Mouse (Mus musculus) embryonic facial prominence, embryonic 12.5 days (tissue): ENCODE measurements around the gene Cast. TPM values are rescaled to one million over a fixed set of nuclear protein-coding genes. Genes with fewer than 3 reads are reported as not detected.

Source experiments
- ATAC-seq: fragments of 200-750 bp; cut with Nextera tagmentation; 2 replicates; pipeline ENCODE4 v1.8.0; 2017; ENCODE audit not compliant: insufficient number of reproducible peaks, insufficient read depth, low FRiP score, low TSS enrichment
- H3K27ac ChIP-seq: fragments of 300-500 bp; sonication (generic); 2 replicates; pipeline ENCODE4 v1.5.1; 2016; ENCODE audit warnings: mild to moderate bottlenecking
- H3K27me3 ChIP-seq: fragments of 300-500 bp; sonication (generic); 2 replicates; pipeline ENCODE4 v1.6.1; 2016; ENCODE audit warnings: mild to moderate bottlenecking, moderate library complexity
- H3K36me3 ChIP-seq: fragments of 300-500 bp; sonication (generic); 2 replicates; pipeline ENCODE4 v1.6.1; 2016; ENCODE audit warnings: mild to moderate bottlenecking
- H3K4me1 ChIP-seq: fragments of 300-500 bp; sonication (generic); 2 replicates; pipeline ENCODE4 v1.6.1; 2016
- H3K4me2 ChIP-seq: fragments of 300-500 bp; sonication (generic); replicated peaks from 2 replicates; pipeline ENCODE4 v1.6.1; 2016; ENCODE audit warnings: mild to moderate bottlenecking, moderate library complexity
- H3K4me3 ChIP-seq: fragments of 300-500 bp; sonication (generic); 2 replicates; pipeline ENCODE4 v1.5.1; 2016; ENCODE audit warnings: mild to moderate bottlenecking
- H3K9ac ChIP-seq: fragments of 300-500 bp; sonication (generic); 2 replicates; pipeline ENCODE4 v1.6.1; 2016; ENCODE audit warnings: mild to moderate bottlenecking, moderate library complexity
- H3K9me3 ChIP-seq: fragments of 300-500 bp; sonication (generic); 2 replicates; pipeline ENCODE4 v1.6.1; 2016; ENCODE audit warnings: mild to moderate bottlenecking, moderate library complexity
- WGBS: fragments of 180-500 bp; shearing (Covaris S2); methylation state at CpG from one replicate; pipeline ENCODE4 v1.1.7; 2016; 5-methylcytosine and 5-hydroxymethylcytosine counted together
- polyA plus RNA-seq: library from polyadenylated mRNA; unstranded; fragments of >200 nt; fragmentation: Nextera tagmentation; extraction: Ambion mirVana; gene quantifications from 2 replicates; pipeline ENCODE4 v1.2.1, GENCODE M21; 2016

Gene Cast
- 23.8 and 28.0 TPM in 2 replicates for polyA plus RNA-seq

DNA sequence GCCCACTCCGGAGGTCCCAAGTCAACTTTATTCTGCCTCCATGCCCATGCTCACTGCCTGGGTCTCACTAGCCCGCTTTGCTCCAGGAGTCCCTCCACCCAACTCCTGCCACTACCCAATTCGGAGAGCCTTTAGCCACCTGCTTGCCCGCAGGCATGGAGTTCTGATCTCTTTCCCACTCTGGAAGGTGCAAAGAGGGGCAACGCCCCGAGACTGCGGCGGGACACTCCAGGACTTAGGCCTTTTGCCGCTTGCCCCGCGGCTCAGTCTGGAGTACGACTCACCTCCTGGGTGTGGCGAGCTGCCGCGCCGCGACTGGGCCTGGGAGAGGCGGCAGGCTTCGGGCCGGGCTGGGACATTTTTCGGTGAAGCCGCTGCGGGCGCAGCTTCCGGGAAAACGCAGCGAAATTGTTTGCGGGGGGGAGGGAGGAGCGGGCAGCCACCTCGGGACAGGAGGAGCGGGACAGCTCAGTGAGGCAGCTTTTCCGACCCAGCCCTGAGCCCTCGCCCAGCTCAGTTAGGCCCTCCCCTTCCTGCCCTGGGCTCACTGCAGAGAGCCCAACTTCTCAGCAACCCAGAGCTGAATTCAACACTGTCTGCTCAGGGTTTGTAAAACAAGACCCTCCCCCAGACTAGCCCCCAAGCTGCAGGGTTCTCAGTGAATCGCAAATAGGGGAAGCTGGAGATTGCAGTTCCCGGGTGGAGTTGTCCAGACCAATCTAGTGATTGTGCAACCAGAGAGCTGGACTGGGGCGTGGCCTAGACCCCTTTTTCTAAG is at the start of gene Cast:
TSS of gene Cast (minus strand) at position 659 of the 778 bp plus-strand sequence.
- WGBS = 1% methylated on average over 36 of the region's 36 CpGs
- no peaks in the 10 kb centered on the region for H3K9me3 ChIP-seq

DNA sequence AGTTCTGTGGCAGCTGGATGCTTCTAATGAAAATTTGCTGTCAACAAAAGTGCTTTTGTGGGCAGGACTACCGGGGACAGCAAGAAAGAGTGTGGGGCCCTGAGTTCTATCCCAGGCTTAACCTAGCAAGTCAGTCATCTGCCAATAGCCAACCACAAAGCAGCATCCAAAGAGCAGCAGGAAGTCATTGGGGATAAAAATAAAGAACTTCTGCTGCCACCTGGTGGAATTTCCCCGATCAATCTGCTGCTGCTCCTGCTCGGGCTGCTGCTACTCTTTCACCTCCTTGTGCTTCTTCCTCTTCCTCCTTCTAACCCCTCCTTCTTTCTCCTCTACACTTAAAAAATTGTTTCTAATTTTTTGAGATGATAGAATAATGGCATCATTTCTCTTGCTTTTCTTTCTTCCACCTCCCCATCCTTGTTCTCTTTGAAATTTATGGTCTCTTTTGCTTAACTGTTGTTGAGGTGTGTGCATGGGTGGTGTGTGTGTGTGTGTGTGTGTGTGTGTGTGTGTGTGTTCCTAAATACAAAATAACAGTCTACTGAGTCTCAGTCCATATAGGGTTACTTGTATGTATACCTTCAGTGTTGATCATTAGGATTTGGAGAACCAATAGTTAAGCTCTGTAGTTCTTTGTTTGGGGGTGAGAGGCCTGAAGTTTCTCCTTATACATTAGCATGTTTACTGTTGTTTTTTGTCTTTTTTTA is 45.9 kb upstream of the Cast start:
- H3K4me1 ChIP-seq = no peaks in the 10 kb centered on the region
- ATAC-seq = no peak
- no peaks in the 10 kb centered on the region for H3K36me3 ChIP-seq
- no peak overlapping the region for H3K4me3 ChIP-seq
- H3K27ac ChIP-seq = no peak overlapping the region
- 11% methylated on average over 3 of the region's 3 CpGs for WGBS
- H3K4me2 ChIP-seq = no peak overlapping the region
- H3K9ac ChIP-seq = no peak overlapping the region
- no peaks in the 10 kb centered on the region for H3K9me3 ChIP-seq
- no peaks in the 10 kb centered on the region for H3K27me3 ChIP-seq

More for the DNA sequence above, at the start of gene Cast:
- ATAC-seq = peak; percentile 95
- peak within 1 kb of the TSS; percentile 55; the same call in 1 of the 2 replicates for H3K27ac ChIP-seq
- H3K27me3 ChIP-seq = no peaks in the 10 kb centered on the region
- peak within 1 kb of the TSS; percentile 69 for H3K4me3 ChIP-seq
- H3K4me1 ChIP-seq = no peaks in the 10 kb centered on the region
- H3K36me3 ChIP-seq = no peaks in the 10 kb centered on the region
- H3K9ac ChIP-seq = peak within 1 kb of the TSS; percentile 61
- peak within 1 kb of the TSS; percentile 85 for H3K4me2 ChIP-seq

DNA sequence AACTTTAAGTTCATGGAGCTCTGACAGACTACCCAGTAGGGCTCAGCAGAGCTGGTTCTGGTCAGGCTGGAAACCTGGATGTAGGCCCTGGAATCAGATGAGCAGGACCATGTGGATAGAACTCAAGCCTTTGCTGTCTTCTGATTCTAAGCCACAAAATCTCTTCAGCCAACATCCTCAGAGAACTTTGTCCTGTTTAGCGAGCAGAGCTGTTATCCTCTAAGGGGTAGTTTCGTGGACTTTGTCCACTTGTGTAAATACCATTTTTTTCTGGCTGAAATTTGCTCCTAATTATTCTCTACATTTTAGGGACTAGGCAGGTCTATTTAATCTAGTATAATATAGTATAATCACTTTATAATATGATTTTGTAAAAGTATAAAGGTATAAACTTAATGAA is 42.2 kb upstream of the Cast start:
- no peak overlapping the region for H3K4me2 ChIP-seq
- no peak for ATAC-seq
- no peaks in the 10 kb centered on the region for H3K27me3 ChIP-seq
- H3K4me3 ChIP-seq = no peak overlapping the region
- no peaks in the 10 kb centered on the region for H3K36me3 ChIP-seq
- no peaks in the 10 kb centered on the region for H3K4me1 ChIP-seq
- H3K27ac ChIP-seq = no peak overlapping the region
- H3K9me3 ChIP-seq = no peaks in the 10 kb centered on the region
- 87% methylated on average over 2 of the region's 2 CpGs for WGBS
- no peak overlapping the region for H3K9ac ChIP-seq

DNA sequence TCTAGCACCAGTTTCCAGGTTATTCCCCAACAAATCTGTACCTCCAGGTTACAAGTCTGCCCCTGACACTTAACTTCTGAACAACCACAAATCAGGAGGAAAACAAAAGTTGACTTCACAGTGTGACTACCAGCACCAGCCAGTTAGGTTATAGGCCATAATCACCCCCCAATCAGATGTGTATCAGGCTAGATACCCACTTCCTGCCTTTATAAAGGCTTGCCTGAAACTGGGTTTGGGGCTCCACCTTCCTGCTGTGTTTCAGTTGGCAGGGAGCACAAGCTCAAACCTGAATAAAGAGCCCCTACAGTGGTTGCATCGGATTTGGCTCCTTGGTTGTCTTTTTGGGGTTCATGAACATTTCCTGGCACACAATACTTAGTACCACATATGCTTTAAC is 37.3 kb upstream of the Cast start:
- Histone ChIP-seq H3K4me2 (no peak overlapping the region), H3K27me3 (no peaks in the 10 kb centered on the region), H3K4me1 (no peaks in the 10 kb centered on the region), H3K36me3 (no peaks in the 10 kb centered on the region), H3K9ac (no peak overlapping the region), H3K27ac (no peak overlapping the region), H3K9me3 (no peaks in the 10 kb centered on the region), H3K4me3 (no peak overlapping the region)
- 57% methylated on average over 1 of the region's 1 CpGs for WGBS
- no peak for ATAC-seq

DNA sequence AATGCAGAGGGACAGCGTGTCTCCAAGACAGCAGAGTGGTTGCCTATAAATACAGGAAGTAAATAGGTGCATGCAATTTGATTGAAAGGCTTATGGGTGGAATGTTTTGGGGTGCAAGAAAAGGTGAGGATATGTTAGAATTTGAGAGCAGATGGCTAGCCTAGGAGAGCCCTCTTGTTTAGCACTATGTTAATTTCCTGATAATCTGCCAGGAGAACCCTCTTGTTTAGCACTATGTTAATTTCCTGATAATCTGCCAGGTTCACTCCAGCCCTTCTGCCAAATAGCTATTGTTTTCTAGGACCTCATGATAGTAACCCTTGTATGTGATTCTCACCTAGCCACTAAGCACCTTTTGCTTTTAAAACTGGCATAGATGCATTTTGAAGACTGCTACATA is 25.9 kb upstream of the Cast start:
- H3K4me2 ChIP-seq = no peak overlapping the region
- H3K36me3 ChIP-seq = no peaks in the 10 kb centered on the region
- no peaks in the 10 kb centered on the region for H3K4me1 ChIP-seq
- H3K9ac ChIP-seq = no peak overlapping the region
- no peak for ATAC-seq
- no peak overlapping the region for H3K4me3 ChIP-seq
- H3K9me3 ChIP-seq = no peaks in the 10 kb centered on the region
- H3K27me3 ChIP-seq = no peaks in the 10 kb centered on the region
- no peak overlapping the region for H3K27ac ChIP-seq
- 82% methylated on average over 1 of the region's 1 CpGs for WGBS

DNA sequence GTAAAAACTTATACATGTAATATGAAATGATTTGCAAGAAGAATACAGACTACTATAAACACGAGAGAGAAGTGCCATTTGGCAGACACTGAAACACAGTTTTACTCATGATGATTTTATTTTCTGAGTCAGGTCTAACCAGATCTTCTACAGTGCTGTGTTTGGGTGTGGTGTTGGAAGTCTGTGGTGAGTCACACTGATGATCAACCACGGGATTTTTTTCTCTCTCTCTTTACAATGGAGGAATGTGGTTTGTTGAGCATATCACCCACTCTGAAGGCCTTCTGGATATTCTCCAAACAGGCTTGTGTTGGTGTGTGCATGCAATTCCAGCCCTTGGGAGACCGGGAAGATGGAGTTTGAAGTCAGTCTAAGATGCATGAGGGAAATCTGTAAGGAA is 13.5 kb upstream of the Cast start:
- H3K4me3 ChIP-seq = no peak overlapping the region
- H3K9ac ChIP-seq = no peak overlapping the region
- H3K4me2 ChIP-seq = no peak overlapping the region
- H3K9me3 ChIP-seq = no peaks in the 10 kb centered on the region
- no peak for ATAC-seq
- H3K36me3 ChIP-seq = no peaks in the 10 kb centered on the region
- 76% methylated on average over 3 of the region's 3 CpGs for WGBS
- no peaks in the 10 kb centered on the region for H3K27me3 ChIP-seq
- H3K27ac ChIP-seq = no peak overlapping the region
- no peaks in the 10 kb centered on the region for H3K4me1 ChIP-seq

DNA sequence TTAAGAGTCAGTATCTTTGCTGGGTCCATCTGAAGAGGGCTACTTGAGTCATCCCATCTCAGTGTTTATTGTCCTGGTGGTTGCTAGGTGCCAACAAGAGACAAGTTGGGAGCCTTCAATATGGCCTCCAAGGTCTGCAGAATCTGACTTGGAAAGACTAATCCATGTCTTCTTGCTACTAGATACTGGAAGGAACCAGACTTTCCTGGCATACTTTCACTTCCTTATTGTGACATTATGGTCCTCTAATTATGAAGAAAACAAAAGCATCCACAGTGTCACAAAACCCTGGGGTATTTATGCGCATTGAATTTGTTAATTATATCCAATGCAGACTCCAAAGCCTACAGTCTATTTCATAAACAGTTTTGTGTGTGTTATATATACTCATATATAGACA is 7.1 kb upstream of the Cast start:
- Histone ChIP-seq H3K27me3 (no peaks in the 10 kb centered on the region), H3K4me2 (no peak overlapping the region), H3K4me3 (no peak overlapping the region), H3K36me3 (no peaks in the 10 kb centered on the region), H3K27ac (no peak overlapping the region), H3K9ac (no peak overlapping the region), H3K9me3 (no peaks in the 10 kb centered on the region), H3K4me1 (no peaks in the 10 kb centered on the region)
- WGBS = 89% methylated on average over 1 of the region's 1 CpGs
- no peak for ATAC-seq

DNA sequence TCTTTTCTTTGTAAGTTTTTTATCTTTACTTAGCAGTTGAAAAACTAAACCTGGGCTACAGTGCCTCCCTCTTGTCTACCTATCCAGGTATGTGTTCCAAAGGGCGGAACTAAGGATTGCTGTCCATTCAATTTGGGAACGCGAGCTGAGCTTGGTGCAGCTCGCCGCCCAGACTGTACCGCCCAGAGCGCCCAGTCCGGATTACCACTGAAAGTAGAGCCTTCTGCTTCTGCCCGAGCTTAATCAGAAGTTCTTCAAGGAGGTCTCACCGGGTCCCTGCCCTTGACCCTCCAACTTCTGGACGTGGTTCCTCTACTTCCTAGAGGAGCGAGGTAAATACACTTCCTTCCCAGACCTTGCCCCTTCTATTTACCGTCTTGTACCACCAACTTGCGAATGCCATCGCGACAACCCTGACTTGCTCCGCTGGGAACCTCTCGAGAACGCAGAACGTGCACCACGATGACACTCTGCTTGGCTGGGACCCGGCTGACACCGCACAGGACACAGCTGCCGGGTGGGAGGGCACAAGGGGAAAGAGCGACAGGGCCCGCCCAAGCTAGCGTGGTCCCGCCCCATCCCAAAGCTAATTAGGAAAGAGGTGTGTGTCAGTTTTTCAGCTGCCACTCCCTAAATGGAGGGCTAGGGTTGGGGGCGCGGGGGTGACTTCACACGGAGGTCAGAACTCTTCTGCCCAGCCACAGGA is 1.0 kb downstream of the Cast start:
- peak; percentile 83 for ATAC-seq
- Histone ChIP-seq H3K27ac (no peak overlapping the region), H3K4me1 (no peaks in the 10 kb centered on the region), H3K27me3 (no peaks in the 10 kb centered on the region), H3K4me3 (peak overlapping the region; percentile 69), H3K9ac (peak overlapping the region; percentile 61), H3K36me3 (no peaks in the 10 kb centered on the region), H3K9me3 (no peaks in the 10 kb centered on the region), H3K4me2 (peak overlapping the region; percentile 85)
- under 1% methylated on average over 31 of the region's 31 CpGs for WGBS

DNA sequence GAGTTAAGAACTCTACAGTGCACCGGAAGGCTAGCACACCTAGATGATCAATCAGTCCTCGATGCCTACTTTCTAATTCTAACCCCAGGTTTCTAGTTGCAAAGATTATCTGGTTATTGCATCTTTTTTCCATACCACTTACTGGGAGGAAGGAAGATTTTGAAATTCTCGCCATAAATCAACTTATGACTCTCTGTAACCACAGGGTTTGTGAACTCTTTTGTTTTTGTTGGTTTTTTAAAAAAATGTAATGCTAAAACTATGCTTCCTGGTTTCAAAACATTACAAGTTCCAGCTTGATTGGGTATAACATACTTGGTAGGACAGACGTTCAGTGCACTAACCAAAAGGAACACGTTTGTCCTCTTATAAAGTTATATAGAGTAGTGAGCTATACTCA is 1.7 kb downstream of the Cast start:
- Histone ChIP-seq H3K27me3 (no peaks in the 10 kb centered on the region), H3K4me1 (no peaks in the 10 kb centered on the region), H3K9ac (no peak overlapping the region), H3K9me3 (no peaks in the 10 kb centered on the region), H3K36me3 (no peaks in the 10 kb centered on the region), H3K4me2 (peak overlapping the region; percentile 85), H3K27ac (no peak overlapping the region), H3K4me3 (no peak overlapping the region)
- WGBS = 53% methylated on average over 5 of the region's 5 CpGs
- ATAC-seq = no peak

DNA sequence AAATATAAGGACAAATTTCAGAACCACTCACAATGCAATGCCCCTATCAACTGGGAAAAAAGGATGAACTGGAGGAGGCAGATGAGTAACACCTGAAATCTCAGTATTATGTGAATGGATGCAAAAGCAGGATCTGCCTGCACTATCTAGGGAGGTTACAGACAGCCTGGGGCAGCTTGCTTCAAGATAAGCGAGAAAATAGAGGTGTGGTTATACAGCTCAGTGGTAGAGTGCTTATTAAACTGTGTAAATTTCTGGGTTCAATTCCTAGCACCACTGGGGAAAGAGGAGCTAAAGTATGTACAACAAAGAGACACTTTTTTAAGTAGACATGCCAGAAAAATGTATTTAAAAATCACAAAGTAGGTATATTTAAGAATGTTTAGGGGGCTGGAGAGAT is 14.2 kb downstream of the Cast start:
- WGBS = 62% methylated on average over 1 of the region's 1 CpGs
- no peaks in the 10 kb centered on the region for H3K4me1 ChIP-seq
- ATAC-seq = no peak

DNA sequence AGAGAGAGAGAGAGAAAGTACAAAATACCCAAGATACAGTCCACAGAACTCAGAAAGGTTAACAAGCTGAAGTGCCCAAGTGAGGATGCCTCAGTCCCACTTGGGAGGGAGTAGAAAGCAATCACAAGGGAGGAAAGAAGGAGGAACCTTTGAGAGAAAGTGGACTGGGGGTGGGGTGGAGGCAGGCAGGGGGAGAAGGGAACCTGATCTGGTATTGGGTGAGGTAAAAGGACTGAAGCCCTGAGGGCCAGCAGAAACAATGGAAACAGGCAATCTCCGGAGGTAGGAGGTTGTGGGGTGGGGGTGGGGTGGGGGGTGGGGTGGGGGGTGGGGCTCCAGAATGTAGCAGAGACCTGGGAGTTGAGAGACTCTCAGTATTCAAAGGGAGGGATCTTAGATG is 20.9 kb downstream of the Cast start:
- no CpG with 5 or more reads among the region's 1 CpGs for WGBS
- no peaks in the 10 kb centered on the region for H3K36me3 ChIP-seq
- H3K4me3 ChIP-seq = no peak overlapping the region
- ATAC-seq = no peak
- no peaks in the 10 kb centered on the region for H3K27me3 ChIP-seq
- no peak overlapping the region for H3K9ac ChIP-seq
- no peak overlapping the region for H3K27ac ChIP-seq
- H3K4me1 ChIP-seq = no peaks in the 10 kb centered on the region
- H3K9me3 ChIP-seq = no peaks in the 10 kb centered on the region
- no peak overlapping the region for H3K4me2 ChIP-seq

More for the DNA sequence above, 14.2 kb downstream of the Cast start:
- Histone ChIP-seq H3K36me3 (no peaks in the 10 kb centered on the region), H3K27me3 (no peaks in the 10 kb centered on the region), H3K27ac (no peak overlapping the region), H3K9me3 (no peaks in the 10 kb centered on the region), H3K9ac (no peak overlapping the region), H3K4me3 (no peak overlapping the region), H3K4me2 (no peak overlapping the region)

DNA sequence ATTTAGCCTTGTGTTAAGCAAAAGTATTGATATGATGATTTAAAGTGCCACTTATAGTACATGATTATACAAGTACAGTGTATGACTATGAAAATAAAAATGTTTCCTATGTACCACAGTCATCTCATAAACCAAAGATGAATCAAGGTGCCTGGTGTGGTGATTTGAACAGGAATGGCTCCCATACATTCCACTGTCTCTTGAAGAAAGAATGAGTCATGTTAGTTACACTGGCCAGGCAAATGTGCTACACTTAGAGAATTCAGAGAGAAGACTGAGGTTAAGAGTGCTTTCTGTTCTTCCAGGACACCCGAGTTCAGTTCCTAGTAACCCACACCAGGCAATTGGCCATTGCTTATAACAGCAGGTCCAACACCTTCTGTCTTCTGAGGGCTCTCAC is 36.5 kb downstream of the Cast start:
- WGBS = 79% methylated on average over 1 of the region's 1 CpGs

More for the DNA sequence above, 36.5 kb downstream of the Cast start:
- H3K27ac ChIP-seq = no peak overlapping the region
- no peak for ATAC-seq
- no peaks in the 10 kb centered on the region for H3K27me3 ChIP-seq
- H3K9me3 ChIP-seq = no peaks in the 10 kb centered on the region
- no peaks in the 10 kb centered on the region for H3K4me1 ChIP-seq
- no peak overlapping the region for H3K4me2 ChIP-seq
- no peaks in the 10 kb centered on the region for H3K36me3 ChIP-seq
- no peak overlapping the region for H3K9ac ChIP-seq
- H3K4me3 ChIP-seq = no peak overlapping the region
